Mouse (Mus musculus): Measurements from ENCODE around the gene Slc39a10. TPM values are rescaled to one million over a fixed set of nuclear protein-coding genes. Genes with fewer than 3 reads are reported as not detected.

Slc39a10 gene
- polyA plus RNA-seq, 1 experiment from 2014 or later: 71.2 TPM

DNA sequence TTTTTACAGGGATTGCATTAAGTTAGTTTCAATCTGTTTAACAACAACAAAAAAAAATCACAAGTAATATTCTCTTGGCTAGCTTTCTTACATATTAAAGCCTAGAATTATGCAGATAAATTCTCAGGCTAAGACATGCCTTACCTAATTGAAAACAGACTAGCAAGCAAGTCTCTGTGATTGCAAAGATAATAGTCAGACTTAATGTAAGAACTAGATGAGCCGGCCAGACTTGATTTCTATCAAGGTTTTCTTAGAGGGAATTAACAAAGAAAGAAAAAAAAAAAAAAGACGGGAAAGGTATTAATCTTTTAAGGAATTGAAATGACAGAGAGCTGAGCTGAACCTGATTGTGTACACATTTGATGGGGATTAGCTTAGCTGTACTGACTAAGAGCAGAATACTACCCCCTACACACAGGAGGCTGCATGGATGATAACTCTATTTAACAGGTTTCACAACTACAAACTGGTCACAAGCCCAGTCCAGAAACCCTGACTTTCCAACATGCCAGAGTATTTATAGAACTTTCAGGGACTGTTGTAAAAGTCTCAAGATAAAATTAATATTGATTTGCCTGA is 9.5 kb upstream of the Slc39a10 start:
- no peak overlapping the region for H3K9ac ChIP-seq
- no peaks in the 10 kb centered on the region for H3K27me3 ChIP-seq
- H3K36me3 ChIP-seq: no peaks in the 10 kb centered on the region
- H3K4me3 ChIP-seq: no peak overlapping the region
- H3K9me3 ChIP-seq: no peaks in the 10 kb centered on the region
- no peak overlapping the region for H3K4me2 ChIP-seq (replicated peaks)
- whole genome bisulfite sequencing: 25% methylated on average over 2 of the region's 2 CpGs
- ATAC-seq (ENCODE audit: insufficient number of reproducible peaks, insufficient read depth, low FRiP score, low TSS enrichment): no peak
- no peaks in the 10 kb centered on the region for H3K4me1 ChIP-seq
- H3K27ac ChIP-seq: no peak overlapping the region

DNA sequence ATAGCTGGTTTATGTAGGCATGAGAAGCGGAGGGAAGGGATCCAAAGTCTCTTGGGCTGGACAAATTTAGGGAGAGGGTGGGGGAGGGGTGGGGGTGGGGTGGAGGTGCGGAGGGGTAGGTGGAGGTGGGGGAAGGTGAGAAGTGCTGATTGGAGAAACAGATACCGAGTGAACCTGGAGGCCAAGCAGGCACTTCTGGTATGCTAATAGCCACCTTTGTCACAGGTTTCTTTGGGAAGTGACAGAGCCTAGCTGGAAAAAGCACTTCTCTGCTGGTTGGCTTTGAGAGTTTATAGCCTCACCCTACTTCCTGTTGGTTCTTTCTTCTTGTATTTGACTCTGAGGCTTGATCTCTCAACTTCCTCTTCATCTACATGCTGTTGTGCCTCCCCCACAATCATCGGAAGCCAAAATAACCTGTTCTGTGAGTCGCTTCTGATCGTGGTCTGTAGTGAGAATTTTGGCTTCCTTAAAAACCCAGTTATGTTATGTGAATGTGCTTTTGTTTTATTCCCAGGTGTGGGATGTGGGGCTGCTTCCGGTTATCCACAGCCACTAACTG is 1.7 kb upstream of the Slc39a10 start:
- Histone ChIP-seq H3K27ac (no peak overlapping the region), H3K4me2 (replicated peaks) (no peak overlapping the region), H3K4me3 (no peak overlapping the region), H3K36me3 (no peaks in the 10 kb centered on the region), H3K9me3 (no peaks in the 10 kb centered on the region), H3K27me3 (no peaks in the 10 kb centered on the region), H3K9ac (no peak overlapping the region), H3K4me1 (no peaks in the 10 kb centered on the region)
- ATAC-seq (ENCODE audit: insufficient number of reproducible peaks, insufficient read depth, low FRiP score, low TSS enrichment): no peak
- WGBS: 18% methylated on average over 6 of the region's 7 CpGs

GRCm38 (mm10) chr1:46888726-46889125 is 3.9 kb downstream of the Slc39a10 start:
- no peaks in the 10 kb centered on the region for H3K9me3 ChIP-seq
- 0 out of 2 replicates have a peak overlapping the region, but pooled peaks have one; percentile 41 for H3K27ac ChIP-seq
- no peak overlapping the region for H3K9ac ChIP-seq
- H3K4me1 ChIP-seq: peaks cover 11% of the 10 kb centered on the region
- 16% methylated on average over 4 of the region's 4 CpGs for WGBS
- no peaks in the 10 kb centered on the region for H3K36me3 ChIP-seq
- H3K4me3 ChIP-seq: no peak overlapping the region
- ATAC-seq (ENCODE audit: insufficient number of reproducible peaks, insufficient read depth, low FRiP score, low TSS enrichment): no peak
- no peaks in the 10 kb centered on the region for H3K27me3 ChIP-seq
- no peak overlapping the region for H3K4me2 ChIP-seq (replicated peaks)

DNA sequence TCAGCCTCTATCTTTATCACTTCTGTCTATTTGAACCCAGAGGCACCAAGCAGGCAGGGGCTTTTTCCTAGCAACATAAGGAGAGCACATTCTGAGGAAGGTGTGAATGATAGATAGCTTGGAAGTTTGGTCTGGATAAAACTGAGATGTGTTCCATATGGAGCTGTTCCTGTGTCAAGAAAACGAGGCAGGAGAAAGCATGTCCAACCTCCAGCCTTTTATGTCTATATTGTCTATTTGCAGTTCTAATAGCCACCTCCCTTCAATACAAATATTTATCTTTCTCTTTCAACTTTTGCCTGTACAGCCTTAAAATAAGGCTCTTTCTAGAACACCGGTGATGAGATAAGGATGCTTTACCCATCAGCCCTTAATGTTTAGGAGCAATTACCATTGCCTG is 4.3 kb downstream of the Slc39a10 start:
- Histone ChIP-seq H3K27me3 (no peaks in the 10 kb centered on the region), H3K9ac (no peak overlapping the region), H3K4me1 (peaks cover 11% of the 10 kb centered on the region), H3K9me3 (no peaks in the 10 kb centered on the region), H3K4me3 (no peak overlapping the region), H3K36me3 (no peaks in the 10 kb centered on the region), H3K4me2 (replicated peaks) (no peak overlapping the region), H3K27ac (0 out of 2 replicates have a peak overlapping the region, but pooled peaks have one; percentile 41)
- WGBS: 22% methylated on average over 2 of the region's 2 CpGs
- ATAC-seq (ENCODE audit: insufficient number of reproducible peaks, insufficient read depth, low FRiP score, low TSS enrichment): no peak

DNA sequence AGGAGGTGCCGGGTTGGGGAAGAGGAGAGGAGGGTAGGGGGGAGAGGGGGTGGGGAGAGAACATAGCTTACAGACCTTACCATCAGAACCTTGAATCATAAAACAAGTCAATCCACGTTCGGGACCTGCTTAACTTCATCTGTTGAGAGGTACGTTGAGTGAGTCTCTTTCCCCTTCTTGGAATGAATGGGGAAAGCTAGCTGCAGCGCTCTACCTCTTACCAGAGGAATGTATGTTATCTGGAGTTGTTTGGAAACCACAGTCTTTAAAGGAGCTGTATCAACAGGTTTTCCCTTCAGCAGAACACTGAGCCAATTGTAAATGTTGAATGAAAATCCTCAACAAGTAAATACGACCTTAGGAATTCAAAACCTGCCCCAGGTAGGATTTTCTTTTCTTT is 4.7 kb downstream of the Slc39a10 start:
- Histone ChIP-seq H3K4me3 (no peak overlapping the region), H3K9ac (no peak overlapping the region), H3K36me3 (no peaks in the 10 kb centered on the region), H3K9me3 (no peaks in the 10 kb centered on the region), H3K27ac (no peak overlapping the region), H3K4me2 (replicated peaks) (no peak overlapping the region), H3K4me1 (peaks cover 11% of the 10 kb centered on the region), H3K27me3 (no peaks in the 10 kb centered on the region)
- 14% methylated on average over 6 of the region's 6 CpGs for WGBS
- no peak for ATAC-seq (ENCODE audit: insufficient number of reproducible peaks, insufficient read depth, low FRiP score, low TSS enrichment)

GRCm38 (mm10) chr1:46886091-46886490 is 6.6 kb downstream of the Slc39a10 start:
- no peak overlapping the region for H3K4me3 ChIP-seq
- peaks cover 11% of the 10 kb centered on the region for H3K4me1 ChIP-seq
- no peak overlapping the region for H3K27ac ChIP-seq
- no peaks in the 10 kb centered on the region for H3K27me3 ChIP-seq
- WGBS: 18% methylated on average over 9 of the region's 9 CpGs
- H3K36me3 ChIP-seq: no peaks in the 10 kb centered on the region
- ATAC-seq (ENCODE audit: insufficient number of reproducible peaks, insufficient read depth, low FRiP score, low TSS enrichment): no peak
- no peaks in the 10 kb centered on the region for H3K9me3 ChIP-seq
- no peak overlapping the region for H3K4me2 ChIP-seq (replicated peaks)
- no peak overlapping the region for H3K9ac ChIP-seq

GRCm38 (mm10) chr1:46885231-46885630 is 7.4 kb downstream of the Slc39a10 start:
- Histone ChIP-seq H3K4me2 (replicated peaks) (no peak overlapping the region), H3K9ac (no peak overlapping the region), H3K27ac (no peak overlapping the region), H3K27me3 (no peaks in the 10 kb centered on the region), H3K9me3 (no peaks in the 10 kb centered on the region), H3K36me3 (no peaks in the 10 kb centered on the region), H3K4me3 (no peak overlapping the region), H3K4me1 (peaks cover 11% of the 10 kb centered on the region)
- ATAC-seq (ENCODE audit: insufficient number of reproducible peaks, insufficient read depth, low FRiP score, low TSS enrichment): no peak
- WGBS: 4% methylated on average over 3 of the region's 3 CpGs

DNA sequence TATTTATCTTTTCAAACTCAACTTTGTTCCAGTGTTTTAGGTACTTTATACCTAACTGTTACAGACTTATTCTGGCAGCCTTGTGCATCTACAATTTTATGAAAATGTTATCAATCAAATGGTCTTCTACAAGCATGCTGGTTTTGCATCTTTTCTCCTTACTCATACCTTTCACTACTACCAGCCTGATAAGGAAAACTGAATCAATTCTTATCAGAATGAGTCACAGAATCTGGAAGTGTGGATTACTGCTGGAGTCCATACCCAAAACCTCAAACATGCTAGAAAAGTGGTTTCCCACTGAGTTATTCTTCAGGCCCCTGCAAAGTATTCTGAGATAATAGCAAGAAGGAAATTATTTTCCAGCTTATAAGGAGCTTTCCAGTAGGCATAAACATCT is 12.7 kb downstream of the Slc39a10 start:
- no peaks in the 10 kb centered on the region for H3K4me1 ChIP-seq
- H3K4me3 ChIP-seq: no peak overlapping the region
- H3K4me2 ChIP-seq (replicated peaks): no peak overlapping the region
- no peak for ATAC-seq (ENCODE audit: insufficient number of reproducible peaks, insufficient read depth, low FRiP score, low TSS enrichment)
- H3K36me3 ChIP-seq: no peaks in the 10 kb centered on the region
- H3K27ac ChIP-seq: no peak overlapping the region
- H3K27me3 ChIP-seq: no peaks in the 10 kb centered on the region
- H3K9ac ChIP-seq: no peak overlapping the region
- no peaks in the 10 kb centered on the region for H3K9me3 ChIP-seq

- H3K27ac ChIP-seq: no peak overlapping the region
- ATAC-seq (ENCODE audit: insufficient number of reproducible peaks, insufficient read depth, low FRiP score, low TSS enrichment): no peak
- no peaks in the 10 kb centered on the region for H3K9me3 ChIP-seq
- H3K4me2 ChIP-seq (replicated peaks): no peak overlapping the region
- no peaks in the 10 kb centered on the region for H3K36me3 ChIP-seq
- no peak overlapping the region for H3K4me3 ChIP-seq
- no peak overlapping the region for H3K9ac ChIP-seq
- H3K27me3 ChIP-seq: no peaks in the 10 kb centered on the region
- 74% methylated on average over 3 of the region's 3 CpGs for WGBS
- H3K4me1 ChIP-seq: 0 out of 2 replicates have a peak, but pooled peaks cover 6% of the 10 kb centered on the region
Measured at GRCm38 (mm10) chr1:46873770-46874169, 18.9 kb downstream of the Slc39a10 start.

- no peak for ATAC-seq (ENCODE audit: insufficient number of reproducible peaks, insufficient read depth, low FRiP score, low TSS enrichment)
- no peaks in the 10 kb centered on the region for H3K27me3 ChIP-seq
- no peaks in the 10 kb centered on the region for H3K9me3 ChIP-seq
Measured at GRCm38 (mm10) chr1:46869788-46870187, 22.9 kb downstream of the Slc39a10 start.

GRCm38 (mm10) chr1:46864175-46864885 is 28.3 kb downstream of the Slc39a10 start:
- no peak overlapping the region for H3K9ac ChIP-seq
- no peak for ATAC-seq (ENCODE audit: insufficient number of reproducible peaks, insufficient read depth, low FRiP score, low TSS enrichment)
- H3K4me3 ChIP-seq: no peak overlapping the region
- H3K4me1 ChIP-seq: no peaks in the 10 kb centered on the region
- no peaks in the 10 kb centered on the region for H3K36me3 ChIP-seq
- no peak overlapping the region for H3K4me2 ChIP-seq (replicated peaks)
- H3K9me3 ChIP-seq: no peaks in the 10 kb centered on the region
- H3K27me3 ChIP-seq: no peaks in the 10 kb centered on the region
- WGBS: 77% methylated on average over 7 of the region's 7 CpGs
- H3K27ac ChIP-seq: no peak overlapping the region

More at GRCm38 (mm10) chr1:46869788-46870187, 22.9 kb downstream of the Slc39a10 start:
- Histone ChIP-seq H3K4me2 (replicated peaks) (no peak overlapping the region), H3K4me3 (no peak overlapping the region), H3K9ac (no peak overlapping the region), H3K36me3 (no peaks in the 10 kb centered on the region), H3K4me1 (0 out of 2 replicates have a peak, but pooled peaks cover 6% of the 10 kb centered on the region), H3K27ac (0 out of 2 replicates have a peak overlapping the region, but pooled peaks have one; percentile 17)

DNA sequence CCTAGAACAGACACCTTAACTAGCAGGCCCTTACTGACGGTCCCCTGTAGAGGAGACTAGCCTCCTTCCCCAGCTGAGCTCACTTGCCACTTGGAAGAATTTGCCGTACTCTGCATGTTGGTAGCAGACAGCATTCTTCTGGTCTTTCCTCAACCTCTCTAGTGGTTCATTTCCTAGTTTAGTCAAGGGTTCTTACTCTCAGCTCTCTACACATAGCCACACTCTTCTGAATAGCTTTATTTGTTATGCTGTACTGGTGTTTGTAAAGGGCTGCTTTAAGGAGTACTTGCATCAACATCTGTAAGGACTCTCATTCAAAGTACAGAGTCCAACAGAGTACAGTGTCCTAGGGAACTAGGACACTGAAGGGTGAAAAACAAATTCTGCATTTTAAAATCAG is 29.2 kb downstream of the Slc39a10 start:
- Histone ChIP-seq H3K9ac (no peak overlapping the region), H3K4me2 (replicated peaks) (no peak overlapping the region), H3K36me3 (no peaks in the 10 kb centered on the region), H3K4me1 (no peaks in the 10 kb centered on the region), H3K9me3 (no peaks in the 10 kb centered on the region), H3K27me3 (no peaks in the 10 kb centered on the region), H3K27ac (no peak overlapping the region), H3K4me3 (no peak overlapping the region)
- no peak for ATAC-seq (ENCODE audit: insufficient number of reproducible peaks, insufficient read depth, low FRiP score, low TSS enrichment)
- 86% methylated on average over 2 of the region's 2 CpGs for WGBS

Data from embryonic facial prominence, embryonic 12.5 days (tissue).